Mouse (Mus musculus) heart, embryonic 14.5 days (tissue): ENCODE measurements around the gene Dip2b. TPM values are rescaled to one million over a fixed set of nuclear protein-coding genes. Genes with fewer than 3 reads are reported as not detected.

Source experiments
- ATAC-seq: fragments of 200-750 bp; cut with Nextera tagmentation; 2 replicates; pipeline ENCODE4 v1.8.0; 2017; ENCODE audit warnings: low read depth, moderate TSS enrichment; ENCODE audit not compliant: insufficient number of reproducible peaks, insufficient read depth, low FRiP score
- H3K27ac ChIP-seq, 2 experiments: fragments of 200-500 bp in 1 of 2; fragments of 300-500 bp in 1 of 2; sonication (generic) in 1 of 2; replicated peaks in 1 of 2; 2 replicates each; pipeline ENCODE4 v1.5.1; 2012 to 2014; ENCODE audit warnings: low read depth in 2 of 2, low read length in 2 of 2, control low read depth in 1 of 2, mild to moderate bottlenecking in 1 of 2, mixed read lengths in 1 of 2; ENCODE audit not compliant: control insufficient read depth in 1 of 2, insufficient read depth in 1 of 2
- H3K27me3 ChIP-seq: fragments of 300-500 bp; sonication (generic); 2 replicates; pipeline ENCODE4 v1.6.1; 2014; ENCODE audit warnings: mild to moderate bottlenecking, low read length, control low read depth; ENCODE audit not compliant: control insufficient read depth, insufficient read depth
- H3K36me3 ChIP-seq: fragments of 300-500 bp; sonication (generic); 2 replicates; pipeline ENCODE4 v1.6.1; 2014; ENCODE audit warnings: mild to moderate bottlenecking, control low read depth, low read length, mixed read lengths; ENCODE audit not compliant: control insufficient read depth, insufficient read depth
- H3K4me1 ChIP-seq, 2 experiments: fragments of 200-500 bp in 1 of 2; fragments of 300-500 bp in 1 of 2; sonication (generic) in 1 of 2; 2 replicates each; pipeline ENCODE4 v1.6.1; 2012 to 2014; ENCODE audit warnings: low read length in 2 of 2, control low read depth in 1 of 2, mixed read lengths in 1 of 2; ENCODE audit not compliant: control insufficient read depth in 2 of 2, insufficient read depth in 2 of 2
- H3K4me2 ChIP-seq: fragments of 300-500 bp; sonication (generic); 2 replicates; pipeline ENCODE4 v1.6.1; 2014; ENCODE audit warnings: mild to moderate bottlenecking, low read length
- H3K4me3 ChIP-seq, 2 experiments: fragments of 200-500 bp in 1 of 2; fragments of 300-500 bp in 1 of 2; sonication (generic) in 1 of 2; 2 replicates each; pipeline ENCODE4 v1.5.1; 2012 to 2014; ENCODE audit warnings: low read length in 2 of 2, mild to moderate bottlenecking in 2 of 2, control low read depth in 1 of 2, low read depth in 1 of 2, moderate library complexity in 1 of 2; ENCODE audit not compliant: control insufficient read depth in 1 of 2, insufficient read depth in 1 of 2
- H3K9ac ChIP-seq: fragments of 300-500 bp; sonication (generic); 2 replicates; pipeline ENCODE4 v1.6.1; 2014; ENCODE audit warnings: mild to moderate bottlenecking, low read length
- H3K9me3 ChIP-seq: fragments of 300-500 bp; sonication (generic); 2 replicates; pipeline ENCODE4 v1.6.1; 2016; ENCODE audit warnings: low read length, control low read depth; ENCODE audit not compliant: control insufficient read depth
- WGBS: fragments of 180-500 bp; shearing (Covaris S2); extraction: QIAGEN DNeasy Blood & Tissue Kit; methylation state at CpG from one replicate; pipeline ENCODE4 v1.1.7; 2014; 5-methylcytosine and 5-hydroxymethylcytosine counted together
- polyA plus RNA-seq: library from polyadenylated mRNA; unstranded; fragments of >200 nt; fragmentation: Nextera tagmentation; extraction: Ambion mirVana; gene quantifications from 2 replicates; pipeline ENCODE4 v1.2.1, GENCODE M21; 2014

The Dip2b gene
- polyA plus RNA-seq, 1 experiment from 2014 or later = 20.2 TPM

GRCm38 (mm10) chr15:100074754-100075153 is 36.3 kb downstream of the Dip2b start:
- 18% methylated on average over 8 of the region's 8 CpGs for WGBS
- no peak for ATAC-seq
- H3K4me3 ChIP-seq = no peak overlapping the region
- no peaks in the 10 kb centered on the region for H3K27me3 ChIP-seq
- H3K9ac ChIP-seq = no peak overlapping the region
- H3K4me2 ChIP-seq = no peak overlapping the region
- no peaks in the 10 kb centered on the region for H3K36me3 ChIP-seq
- peaks cover 11 to 37% of the 10 kb centered on the region in 2 experiments for H3K4me1 ChIP-seq
- H3K9me3 ChIP-seq = no peaks in the 10 kb centered on the region
- no peak overlapping the region for H3K27ac ChIP-seq

GRCm38 (mm10) chr15:100076362-100076761 is 37.9 kb downstream of the Dip2b start:
- Histone ChIP-seq H3K36me3 (no peaks in the 10 kb centered on the region), H3K4me1 (peaks cover 15 to 48% of the 10 kb centered on the region in 2 experiments), H3K9me3 (no peaks in the 10 kb centered on the region), H3K4me3 (no peak overlapping the region), H3K4me2 (no peak overlapping the region), H3K27ac (peak overlapping the region in 1 of 2 experiments; percentile 24; a peak in 1 of 4 replicates), H3K27me3 (no peaks in the 10 kb centered on the region), H3K9ac (no peak overlapping the region)
- no peak for ATAC-seq
- 78% methylated on average over 4 of the region's 4 CpGs for WGBS

GRCm38 (mm10) chr15:100080833-100081477 is 42.5 kb downstream of the Dip2b start:
- ATAC-seq = no peak
- no peak overlapping the region for H3K9ac ChIP-seq
- H3K36me3 ChIP-seq = no peaks in the 10 kb centered on the region
- no peak overlapping the region for H3K4me3 ChIP-seq
- peaks cover 11 to 24% of the 10 kb centered on the region in 2 experiments for H3K4me1 ChIP-seq
- H3K27ac ChIP-seq = no peak overlapping the region; a peak in 1 of 4 replicates
- no peaks in the 10 kb centered on the region for H3K9me3 ChIP-seq
- 32% methylated on average over 1 of the region's 1 CpGs for WGBS
- H3K27me3 ChIP-seq = no peaks in the 10 kb centered on the region
- H3K4me2 ChIP-seq = no peak overlapping the region

- Histone ChIP-seq H3K27ac (no peak overlapping the region), H3K4me3 (no peak overlapping the region), H3K36me3 (no peaks in the 10 kb centered on the region), H3K4me2 (no peak overlapping the region), H3K4me1 (peaks cover 11 to 18% of the 10 kb centered on the region in 2 experiments), H3K9me3 (no peaks in the 10 kb centered on the region), H3K27me3 (no peaks in the 10 kb centered on the region), H3K9ac (no peak overlapping the region)
- 84% methylated on average over 6 of the region's 6 CpGs for WGBS
- ATAC-seq = no peak
These were observed 43.1 kb downstream of the Dip2b start for GRCm38 (mm10) chr15:100081478-100081998.

- no peak overlapping the region for H3K9ac ChIP-seq
- H3K4me1 ChIP-seq = peaks cover 11 to 13% of the 10 kb centered on the region in 2 experiments
- peak; percentile 48; the same call in 1 of the 2 replicates for ATAC-seq
- no peaks in the 10 kb centered on the region for H3K27me3 ChIP-seq
- 0 out of 4 replicates have a peak overlapping the region, but pooled peaks of 1 of the 2 experiments have one; percentile 17 for H3K27ac ChIP-seq
- no peaks in the 10 kb centered on the region for H3K9me3 ChIP-seq
- H3K4me2 ChIP-seq = no peak overlapping the region
- 72% methylated on average over 8 of the region's 8 CpGs for WGBS
- H3K4me3 ChIP-seq = no peak overlapping the region
- no peaks in the 10 kb centered on the region for H3K36me3 ChIP-seq
These were observed 43.6 kb downstream of the Dip2b start for GRCm38 (mm10) chr15:100082052-100082451.

- Histone ChIP-seq H3K4me1 (peaks cover 11 to 13% of the 10 kb centered on the region in 2 experiments), H3K27me3 (no peaks in the 10 kb centered on the region), H3K36me3 (no peaks in the 10 kb centered on the region), H3K4me3 (no peak overlapping the region), H3K27ac (no peak overlapping the region), H3K9ac (no peak overlapping the region), H3K9me3 (no peaks in the 10 kb centered on the region), H3K4me2 (no peak overlapping the region)
- 92% methylated on average over 5 of the region's 5 CpGs for WGBS
- no peak for ATAC-seq
These were observed 44.3 kb downstream of the Dip2b start for GRCm38 (mm10) chr15:100082733-100083132.

- no peak overlapping the region for H3K27ac ChIP-seq
These were observed 45.4 kb downstream of the Dip2b start for GRCm38 (mm10) chr15:100083882-100084281.

More at GRCm38 (mm10) chr15:100083882-100084281, 45.4 kb downstream of the Dip2b start:
- Histone ChIP-seq H3K9ac (no peak overlapping the region), H3K36me3 (no peaks in the 10 kb centered on the region), H3K4me2 (no peak overlapping the region), H3K4me1 (peaks cover 11 to 13% of the 10 kb centered on the region in 2 experiments), H3K27me3 (no peaks in the 10 kb centered on the region), H3K9me3 (no peaks in the 10 kb centered on the region), H3K4me3 (no peak overlapping the region)
- ATAC-seq = no peak
- WGBS = 76% methylated on average over 6 of the region's 6 CpGs
